Mouse (Mus musculus) gastrocnemius, postnatal 4 days (tissue): ENCODE data around the gene Dgcr2. TPM values are rescaled to one million over a fixed set of nuclear protein-coding genes. Genes with fewer than 3 reads are reported as not detected.

Experiments used
- DNase-seq, 2 experiments: peaks; one replicate each; pipeline ENCODE4 v3.0.0; 2021 to 2022; ENCODE audit warnings: low spot score in 2 of 2, mixed read lengths in 2 of 2
- long read RNA-seq, 2 experiments: library from polyadenylated mRNA; stranded (forward); transcript quantifications; one replicate each; pipeline ENCODE4 v2.0.0; 2021
- total RNA-seq, 2 experiments: library from RNA; stranded (reverse); gene quantifications; 2 replicates each; pipeline ENCODE4 v1.2.3; 2021

The Dgcr2 gene
- 10 to 100 TPM; 52.3 to 54.2 TPM for total RNA-seq
- long read RNA-seq, experiment 1, full-length matches to known transcripts: 59 of 80 reads
- long read RNA-seq, experiment 1, partial matches to known transcripts: 6 of 80 reads
- long read RNA-seq, experiment 1, other reads (novel, unspliced or antisense): 15 of 80 reads
- long read RNA-seq, experiment 2, full-length matches to known transcripts: 62 of 79 reads
- long read RNA-seq, experiment 2, partial matches to known transcripts: 8 of 79 reads
- long read RNA-seq, experiment 2, other reads (novel, unspliced or antisense): 9 of 79 reads

DNA sequence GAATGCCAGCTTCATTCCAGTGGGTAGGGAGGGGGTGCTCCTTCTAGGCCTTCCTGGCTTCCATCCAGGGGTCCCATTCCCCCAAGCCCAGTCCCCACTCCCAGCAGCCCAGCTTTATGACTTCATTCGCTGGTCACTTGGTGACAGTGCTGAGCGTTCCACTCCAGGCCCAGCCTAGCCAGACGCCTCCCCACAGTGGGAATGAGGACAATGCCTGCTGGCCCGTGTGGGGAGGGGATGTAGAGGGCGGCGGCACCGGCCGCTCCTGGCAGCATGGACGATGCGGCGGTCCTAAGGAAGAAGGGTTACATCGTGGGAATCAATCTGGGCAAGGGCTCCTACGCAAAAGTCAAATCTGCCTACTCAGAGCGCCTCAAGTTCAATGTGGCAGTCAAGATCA is at the start of gene Dgcr2, which contains the start of gene Tssk2:
Gene Dgcr2, minus strand, starts transcription at position 101 of the 400 bp plus-strand sequence.
Gene Tssk2, plus strand, starts transcription at position 176 of the 400 bp plus-strand sequence.
- peak in 1 of 2 experiments; percentile 14 for DNase-seq

GRCm38 (mm10) chr16:17945081-17945831 is 46.9 kb upstream of the Dgcr2 start:
- no peak for DNase-seq

DNA sequence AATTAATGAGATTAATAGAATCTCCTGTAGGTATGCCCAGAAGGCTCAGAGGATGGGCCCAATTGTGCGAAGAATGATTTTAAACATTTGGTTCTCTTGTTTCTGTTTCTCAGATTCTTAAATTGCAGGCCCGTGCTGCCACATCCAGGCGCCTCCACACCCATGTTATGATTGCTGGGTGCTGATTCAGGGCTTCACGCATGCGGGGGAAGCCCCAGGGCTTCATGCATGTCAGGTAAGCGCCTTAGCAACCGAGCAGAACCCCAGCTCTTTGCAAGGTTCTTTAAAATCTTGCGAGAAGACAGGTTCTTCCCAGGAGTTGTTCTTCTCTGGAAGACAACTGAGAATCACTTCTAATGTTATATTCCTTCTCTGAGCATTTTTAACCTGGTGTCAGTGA is 45.1 kb upstream of the Dgcr2 start:
- DNase-seq: no peak

DNA sequence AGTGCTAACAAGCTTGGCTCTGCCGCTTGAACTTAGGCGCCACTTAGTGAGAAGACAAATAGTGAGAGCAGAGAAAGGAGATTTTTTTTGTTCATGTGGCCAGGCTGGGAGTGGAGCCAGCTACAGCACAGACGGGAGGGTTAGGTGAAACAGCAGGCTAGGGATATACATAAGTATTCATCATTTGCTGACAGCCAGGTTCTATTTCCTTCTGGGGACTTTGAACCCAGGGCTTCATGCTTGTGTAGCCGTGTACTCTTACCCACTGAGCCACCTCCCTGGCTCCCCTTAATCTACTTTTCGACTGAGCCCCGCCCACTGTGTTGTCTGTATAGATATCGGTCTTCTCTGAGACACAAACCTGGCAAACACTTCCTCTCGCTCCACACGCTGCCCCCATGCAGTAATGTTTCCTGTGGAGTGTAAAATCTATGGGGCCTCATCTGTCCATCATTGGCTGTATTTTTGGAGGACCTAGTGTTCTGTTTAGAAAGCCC is 40.9 kb upstream of the Dgcr2 start:
- no peak for DNase-seq

GRCm38 (mm10) chr16:17938821-17939220 is 40.5 kb upstream of the Dgcr2 start:
- peak in 1 of 2 experiments; percentile 30 for DNase-seq

- DNase-seq: no peak
These were observed 39.8 kb upstream of the Dgcr2 start for GRCm38 (mm10) chr16:17938187-17938586.

DNA sequence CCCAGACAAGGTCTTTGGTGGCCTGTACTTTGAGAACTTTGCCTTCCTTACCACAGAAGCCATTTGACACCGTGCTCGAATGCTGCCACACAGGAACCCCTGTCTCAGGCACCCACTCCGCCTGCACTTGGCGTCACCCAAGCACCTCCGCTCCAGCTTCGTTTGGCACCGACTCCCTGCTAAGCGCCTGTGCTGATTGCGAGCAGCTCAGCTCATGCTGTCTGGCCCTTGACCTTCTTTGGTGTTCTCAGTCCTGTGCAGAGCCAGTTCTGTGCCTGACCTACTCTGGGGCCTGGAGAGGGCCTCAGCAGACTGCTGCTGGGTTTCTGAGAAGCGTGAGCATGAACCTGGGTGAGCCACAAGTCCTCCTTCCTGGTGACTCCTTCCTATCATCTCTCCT is 38.4 kb upstream of the Dgcr2 start:
- no peak for DNase-seq

- no peak for DNase-seq
These were observed 36.1 kb upstream of the Dgcr2 start for GRCm38 (mm10) chr16:17934445-17934910.

GRCm38 (mm10) chr16:17933594-17934444 is 35.5 kb upstream of the Dgcr2 start:
- no peak for DNase-seq

GRCm38 (mm10) chr16:17931906-17932460 is 33.6 kb upstream of the Dgcr2 start:
- DNase-seq: no peak

DNA sequence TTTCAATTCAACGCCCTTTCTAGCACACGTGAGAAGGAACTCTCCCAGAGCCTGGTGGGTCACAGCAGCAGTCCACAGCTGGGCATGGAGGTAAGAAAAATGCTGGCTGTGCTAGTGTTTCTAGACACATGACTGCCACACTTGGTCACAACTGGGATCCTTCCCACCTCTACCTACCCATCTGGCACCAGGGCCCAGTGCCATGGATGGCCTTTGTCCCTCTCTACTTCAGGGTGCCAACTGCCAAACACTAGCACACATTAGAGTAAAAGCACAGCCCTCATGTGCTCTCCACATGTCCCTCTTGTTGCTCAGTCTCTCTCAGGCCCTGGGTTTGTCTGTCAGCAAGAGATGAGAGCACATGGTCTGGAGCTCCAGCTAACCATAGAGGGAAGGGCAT is 31.3 kb upstream of the Dgcr2 start:
- DNase-seq: no peak

DNA sequence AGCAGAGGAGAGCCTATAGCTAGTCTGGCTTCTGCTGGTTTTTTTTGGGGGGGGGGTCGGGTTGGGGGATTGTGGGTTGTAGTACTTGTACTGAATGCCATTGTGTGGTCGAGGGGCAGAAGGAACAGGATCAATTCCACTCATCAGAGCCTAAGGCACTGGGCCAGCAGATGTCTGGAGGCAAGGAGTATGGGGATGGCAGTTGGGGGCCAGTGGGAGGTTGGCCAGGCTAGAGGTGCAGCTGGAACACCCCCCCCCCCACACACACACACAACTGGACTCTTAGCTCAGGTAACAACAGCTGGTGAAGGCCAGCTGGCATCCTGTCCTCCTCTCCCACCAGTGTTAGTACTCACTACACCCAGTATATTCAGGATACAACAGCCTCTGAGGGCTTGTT is 30.8 kb upstream of the Dgcr2 start:
- DNase-seq: no peak

- peak; percentile 42 to 67 for DNase-seq
These were observed 30.3 kb upstream of the Dgcr2 start for GRCm38 (mm10) chr16:17928627-17929104.

- peak; percentile 41 to 70 for DNase-seq
These were observed 29.8 kb upstream of the Dgcr2 start, which contains the start of gene Slc25a1 for GRCm38 (mm10) chr16:17928087-17928580. Gene Slc25a1, minus strand, starts transcription at chr16:17928219.

- DNase-seq: peak in 1 of 2 experiments; percentile 30
These were observed 29.2 kb upstream of the Dgcr2 start for GRCm38 (mm10) chr16:17927351-17928082.

DNA sequence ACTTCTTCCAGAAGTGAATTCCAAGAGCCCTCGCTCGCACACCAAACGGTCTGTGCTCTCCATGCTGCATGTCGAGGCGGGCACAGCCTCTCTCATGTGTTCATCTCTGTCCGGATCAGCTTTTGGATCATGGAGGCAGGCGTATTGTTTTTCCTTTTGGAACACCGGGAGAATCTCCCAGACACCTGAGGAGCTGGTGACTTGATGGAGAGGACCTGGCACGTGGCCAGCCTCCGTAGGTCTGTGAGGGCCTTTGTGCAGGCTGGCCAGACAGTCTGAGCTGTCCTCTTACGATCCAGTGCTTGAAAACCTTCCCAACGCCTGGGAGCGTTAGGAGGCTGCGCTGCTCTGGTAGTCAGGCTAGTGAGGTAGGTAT is 23.8 kb upstream of the Dgcr2 start:
- no peak for DNase-seq

- DNase-seq: peak; percentile 91 to 96
These were observed 23.2 kb upstream of the Dgcr2 start for GRCm38 (mm10) chr16:17921325-17922162.

GRCm38 (mm10) chr16:17920586-17920985 is 22.2 kb upstream of the Dgcr2 start:
- no peak for DNase-seq
